Mouse (Mus musculus) MEL (cell line): ENCODE measurements around the gene Pdk2.

ENCODE experiments used
- CHD1 ChIP-seq: IDR thresholded peaks from 2 replicates; pipeline ENCODE4 v1.6.1; 2012; ENCODE audit warnings: low read depth, mild to moderate bottlenecking, inconsistent platforms, low read length, improper control_type of control experiment
- CTCF ChIP-seq, 3 experiments: IDR thresholded peaks in 2 of 3; conservative IDR thresholded peaks in 1 of 3; 2 replicates each; pipeline ENCODE4 v1.5.1; 2011 to 2012; ENCODE audit warnings: low read length in 3 of 3, low read depth in 2 of 3, mild to moderate bottlenecking in 2 of 3, improper control_type of control experiment in 1 of 3, inconsistent platforms in 1 of 3, mixed read lengths in 1 of 3, moderate library complexity in 1 of 3; ENCODE audit not compliant: control insufficient read depth in 1 of 3, insufficient read depth in 1 of 3, poor library complexity in 1 of 3, severe bottlenecking in 1 of 3
- E2F4 ChIP-seq: IDR thresholded peaks from 2 replicates; pipeline ENCODE4 v1.6.1; 2011; ENCODE audit warnings: low read depth, low read length, improper control_type of control experiment, borderline replicate concordance
- MEF2A ChIP-seq: IDR thresholded peaks from 2 replicates; pipeline ENCODE4 v1.6.1; 2014; ENCODE audit warnings: low read depth, mild to moderate bottlenecking, inconsistent platforms, low read length, improper control_type of control experiment; ENCODE audit not compliant: poor library complexity, insufficient replicate concordance, severe bottlenecking; ENCODE audit errors: extremely low read depth
- NRF1 ChIP-seq: IDR thresholded peaks from 2 replicates; pipeline ENCODE4 v1.6.1; 2014; ENCODE audit warnings: low read depth, mild to moderate bottlenecking, inconsistent platforms, low read length, improper control_type of control experiment, moderate library complexity; ENCODE audit not compliant: poor library complexity, insufficient read depth, severe bottlenecking
- POLR2A ChIP-seq, 2 experiments: IDR thresholded peaks; 2 replicates each; pipeline ENCODE4 v1.6.1; 2011 to 2012; ENCODE audit warnings: low read length in 2 of 2, mild to moderate bottlenecking in 2 of 2, control low read depth in 1 of 2, improper control_type of control experiment in 1 of 2, low read depth in 1 of 2, moderate library complexity in 1 of 2; ENCODE audit not compliant: control insufficient read depth in 1 of 2, insufficient read depth in 1 of 2, poor library complexity in 1 of 2
- SIN3A ChIP-seq: IDR thresholded peaks from 2 replicates; pipeline ENCODE4 v1.6.1; 2012; ENCODE audit warnings: low read length, improper control_type of control experiment, inconsistent platforms
- TCF12 ChIP-seq: IDR thresholded peaks from 2 replicates; pipeline ENCODE4 v1.6.1; 2014; ENCODE audit warnings: low read depth, mild to moderate bottlenecking, inconsistent platforms, low read length, improper control_type of control experiment, moderate library complexity
- UBTF ChIP-seq: IDR thresholded peaks from 2 replicates; pipeline ENCODE4 v1.6.1; 2012; ENCODE audit warnings: low read depth, mild to moderate bottlenecking, inconsistent platforms, low read length, improper control_type of control experiment, moderate library complexity, borderline replicate concordance; ENCODE audit not compliant: insufficient read depth

- TF ChIP-seq CTCF (IDR thresholded peaks at IDR 0.05 in 2 of 3, conservative IDR thresholded peaks at IDR 0.05 in 1 of 3; ENCODE audit: control insufficient read depth in 1 of 3, insufficient read depth in 1 of 3, low read depth in 2 of 3, low read length in 3 of 3, poor library complexity in 1 of 3, severe bottlenecking in 1 of 3) = peak; percentile 66 to 93 (median 80)
- TF ChIP-seq CHD1 = no peak
- TF ChIP-seq POLR2A (IDR thresholded peaks at IDR 0.05; ENCODE audit: control insufficient read depth in 1 of 2, insufficient read depth in 1 of 2, low read depth in 1 of 2, low read length in 2 of 2, poor library complexity in 1 of 2) = no peak
- no peak for TF ChIP-seq TCF12
- no peak for TF ChIP-seq MEF2A
- no peak for TF ChIP-seq E2F4
- TF ChIP-seq NRF1 = 0 out of 2 replicates have a peak, but pooled peaks have one; percentile 29
- TF ChIP-seq SIN3A = peak; percentile 75; the same call in 1 of the 2 replicates
- TF ChIP-seq UBTF = no peak
Observed at GRCm38 (mm10) chr11:95042096-95042495, 942 bp upstream of the Pdk2 start.
